Mouse (Mus musculus) MEL (cell line): ENCODE measurements at regions not wholly inside any gene's neighbourhood (a gene's known extent, or its start where the extent isn't known, plus 50 kb on each side); places are given as distances from the start of the nearest gene placed in this dataset.
A peak's percentile ranks its signal among the peaks of the same experiment; 100 is the strongest.

Experiments
- DNase-seq: peaks from one replicate; pipeline ENCODE4 v3.0.0; 2011; ENCODE audit warnings: low read depth, low spot score
- H3K27ac ChIP-seq: 2 replicates; pipeline ENCODE4 v1.5.1; 2012; ENCODE audit warnings: low read depth, mild to moderate bottlenecking, control low read depth, low read length, moderate library complexity; ENCODE audit not compliant: control insufficient read depth
- H3K27me3 ChIP-seq, 2 experiments: fragments of 150-350 bp in 1 of 2; sonication (generic) in 1 of 2; 2 replicates each; pipeline ENCODE4 v1.6.1; 2012; ENCODE audit warnings: low read length in 2 of 2, mild to moderate bottlenecking in 2 of 2, improper control_type of control experiment in 1 of 2, moderate library complexity in 1 of 2; ENCODE audit not compliant: insufficient read depth in 2 of 2, control insufficient read depth in 1 of 2
- H3K36me3 ChIP-seq, 2 experiments: 2 replicates each; pipeline ENCODE4 v1.6.1; 2012 to 2014; ENCODE audit warnings: low read length in 2 of 2, improper control_type of control experiment in 1 of 2, inconsistent platforms in 1 of 2, mild to moderate bottlenecking in 1 of 2; ENCODE audit not compliant: insufficient read depth in 2 of 2, control insufficient read depth in 1 of 2
- H3K4me1 ChIP-seq, 2 experiments: fragments of 150-350 bp in 1 of 2; sonication (generic) in 1 of 2; 2 replicates each; pipeline ENCODE4 v1.6.1; 2012; ENCODE audit warnings: low read length in 2 of 2, improper control_type of control experiment in 1 of 2, mild to moderate bottlenecking in 1 of 2; ENCODE audit not compliant: insufficient read depth in 2 of 2, control insufficient read depth in 1 of 2
- H3K4me3 ChIP-seq, 2 experiments: fragments of 150-350 bp in 1 of 2; sonication (generic) in 1 of 2; 2 replicates each; pipeline ENCODE4 v1.5.1; 2012; ENCODE audit warnings: low read depth in 2 of 2, low read length in 2 of 2, mild to moderate bottlenecking in 2 of 2, moderate library complexity in 2 of 2, control low read depth in 1 of 2, improper control_type of control experiment in 1 of 2; ENCODE audit not compliant: control insufficient read depth in 1 of 2, insufficient read depth in 1 of 2
- H3K79me2 ChIP-seq: 2 replicates; pipeline ENCODE4 v1.6.1; 2012; ENCODE audit warnings: mild to moderate bottlenecking, low read length, moderate library complexity; ENCODE audit not compliant: control insufficient read depth, poor library complexity, insufficient read depth
- H3K9ac ChIP-seq: 2 replicates; pipeline ENCODE4 v1.6.1; 2012; ENCODE audit warnings: low read depth, mild to moderate bottlenecking, control low read depth, low read length, moderate library complexity; ENCODE audit not compliant: control insufficient read depth, poor library complexity, severe bottlenecking
- H3K9me3 ChIP-seq: fragments of 150-350 bp; sonication (generic); replicated peaks from 2 replicates; pipeline ENCODE4 v1.6.1; 2012; ENCODE audit warnings: mild to moderate bottlenecking, low read length, improper control_type of control experiment, moderate library complexity; ENCODE audit not compliant: insufficient read depth
- CHD1 ChIP-seq: IDR thresholded peaks from 2 replicates; pipeline ENCODE4 v1.6.1; 2012; ENCODE audit warnings: low read depth, mild to moderate bottlenecking, inconsistent platforms, low read length, improper control_type of control experiment
- CHD2 ChIP-seq: IDR thresholded peaks from 2 replicates; pipeline ENCODE4 v1.6.1; 2011; ENCODE audit warnings: low read length, improper control_type of control experiment
- CTCF ChIP-seq, 3 experiments: IDR thresholded peaks in 2 of 3; conservative IDR thresholded peaks in 1 of 3; 2 replicates each; pipeline ENCODE4 v1.5.1; 2011 to 2012; ENCODE audit warnings: low read length in 3 of 3, low read depth in 2 of 3, mild to moderate bottlenecking in 2 of 3, improper control_type of control experiment in 1 of 3, inconsistent platforms in 1 of 3, mixed read lengths in 1 of 3, moderate library complexity in 1 of 3; ENCODE audit not compliant: control insufficient read depth in 1 of 3, insufficient read depth in 1 of 3, poor library complexity in 1 of 3, severe bottlenecking in 1 of 3
- E2F4 ChIP-seq: IDR thresholded peaks from 2 replicates; pipeline ENCODE4 v1.6.1; 2011; ENCODE audit warnings: low read depth, low read length, improper control_type of control experiment, borderline replicate concordance
- ELF1 ChIP-seq: IDR thresholded peaks from 2 replicates; pipeline ENCODE4 v1.6.1; 2014; ENCODE audit warnings: low read depth, mild to moderate bottlenecking, inconsistent platforms, low read length, improper control_type of control experiment, moderate library complexity
- EP300 ChIP-seq, 2 experiments: IDR thresholded peaks; 2 replicates each; pipeline ENCODE4 v1.6.1; 2011; ENCODE audit warnings: improper control_type of control experiment in 2 of 2, low read length in 2 of 2, low read depth in 1 of 2, mild to moderate bottlenecking in 1 of 2
- ETS1 ChIP-seq: IDR thresholded peaks from 2 replicates; pipeline ENCODE4 v1.6.1; 2012; ENCODE audit warnings: low read depth, mild to moderate bottlenecking, inconsistent platforms, low read length, improper control_type of control experiment, moderate library complexity
- GATA1 ChIP-seq: IDR thresholded peaks from 2 replicates; pipeline ENCODE4 v1.6.1; 2011; ENCODE audit warnings: low read depth, low read length, improper control_type of control experiment
- HCFC1 ChIP-seq: IDR thresholded peaks from 2 replicates; pipeline ENCODE4 v1.6.1; 2012; ENCODE audit warnings: low read depth, mild to moderate bottlenecking, inconsistent platforms, low read length, improper control_type of control experiment, moderate library complexity
- JUND ChIP-seq: IDR thresholded peaks from 2 replicates; pipeline ENCODE4 v1.6.1; 2011; ENCODE audit warnings: low read depth, mild to moderate bottlenecking, improper control_type of control experiment, low read length
- MAFK ChIP-seq: IDR thresholded peaks from 2 replicates; pipeline ENCODE4 v1.6.1; 2011; ENCODE audit warnings: low read depth, mild to moderate bottlenecking, low read length, improper control_type of control experiment, borderline replicate concordance
- MAZ ChIP-seq: IDR thresholded peaks from 2 replicates; pipeline ENCODE4 v1.6.1; 2012; ENCODE audit warnings: low read depth, mild to moderate bottlenecking, inconsistent platforms, low read length, improper control_type of control experiment
- MXI1 ChIP-seq: IDR thresholded peaks from 2 replicates; pipeline ENCODE4 v1.6.1; 2011; ENCODE audit warnings: mild to moderate bottlenecking, low read depth, low read length, improper control_type of control experiment
- MYB ChIP-seq: IDR thresholded peaks from 2 replicates; pipeline ENCODE4 v1.6.1; 2011; ENCODE audit warnings: mild to moderate bottlenecking, low read depth, low read length, improper control_type of control experiment
- MYC ChIP-seq: IDR thresholded peaks from 2 replicates; pipeline ENCODE4 v1.6.1; 2011; ENCODE audit warnings: low read depth, mild to moderate bottlenecking, low read length, improper control_type of control experiment, moderate library complexity
- NELFE ChIP-seq: IDR thresholded peaks from 2 replicates; pipeline ENCODE4 v1.6.1; 2011; ENCODE audit warnings: low read depth, low read length, improper control_type of control experiment
- NRF1 ChIP-seq: IDR thresholded peaks from 2 replicates; pipeline ENCODE4 v1.6.1; 2014; ENCODE audit warnings: low read depth, mild to moderate bottlenecking, inconsistent platforms, low read length, improper control_type of control experiment, moderate library complexity; ENCODE audit not compliant: poor library complexity, insufficient read depth, severe bottlenecking
- POLR2A ChIP-seq, 2 experiments: IDR thresholded peaks; 2 replicates each; pipeline ENCODE4 v1.6.1; 2011 to 2012; ENCODE audit warnings: low read length in 2 of 2, mild to moderate bottlenecking in 2 of 2, control low read depth in 1 of 2, improper control_type of control experiment in 1 of 2, low read depth in 1 of 2, moderate library complexity in 1 of 2; ENCODE audit not compliant: control insufficient read depth in 1 of 2, insufficient read depth in 1 of 2, poor library complexity in 1 of 2
- RAD21 ChIP-seq: IDR thresholded peaks from 2 replicates; pipeline ENCODE4 v1.6.1; 2011; ENCODE audit warnings: mild to moderate bottlenecking, low read depth, low read length, improper control_type of control experiment
- RCOR1 ChIP-seq: IDR thresholded peaks from 2 replicates; pipeline ENCODE4 v1.6.1; 2012; ENCODE audit warnings: low read depth, mild to moderate bottlenecking, inconsistent platforms, low read length, improper control_type of control experiment
- SIN3A ChIP-seq: IDR thresholded peaks from 2 replicates; pipeline ENCODE4 v1.6.1; 2012; ENCODE audit warnings: low read length, improper control_type of control experiment, inconsistent platforms
- SMC3 ChIP-seq: IDR thresholded peaks from 2 replicates; pipeline ENCODE4 v1.6.1; 2011; ENCODE audit warnings: low read depth, low read length, improper control_type of control experiment
- TBP ChIP-seq: IDR thresholded peaks from 2 replicates; pipeline ENCODE4 v1.8.0; 2011; ENCODE audit warnings: low read depth, low read length, improper control_type of control experiment
- TCF12 ChIP-seq: IDR thresholded peaks from 2 replicates; pipeline ENCODE4 v1.6.1; 2014; ENCODE audit warnings: low read depth, mild to moderate bottlenecking, inconsistent platforms, low read length, improper control_type of control experiment, moderate library complexity
- USF1 ChIP-seq: IDR thresholded peaks from 2 replicates; pipeline ENCODE4 v1.6.1; 2014; ENCODE audit warnings: low read depth, mild to moderate bottlenecking, inconsistent platforms, low read length, improper control_type of control experiment, moderate library complexity
- USF2 ChIP-seq, 2 experiments: IDR thresholded peaks; 2 replicates each; pipeline ENCODE4 v1.6.1; 2011 to 2012; ENCODE audit warnings: improper control_type of control experiment in 2 of 2, low read length in 2 of 2, borderline replicate concordance in 1 of 2, inconsistent platforms in 1 of 2, low read depth in 1 of 2, mild to moderate bottlenecking in 1 of 2; ENCODE audit not compliant: insufficient read depth in 1 of 2
- ZKSCAN1 ChIP-seq: IDR thresholded peaks from 2 replicates; pipeline ENCODE4 v1.6.1; 2012; ENCODE audit warnings: low read depth, mild to moderate bottlenecking, inconsistent platforms, low read length, improper control_type of control experiment, moderate library complexity
- ZMIZ1 ChIP-seq: IDR thresholded peaks from 2 replicates; pipeline ENCODE4 v1.6.1; 2012; ENCODE audit warnings: low read depth, mild to moderate bottlenecking, inconsistent platforms, low read length, improper control_type of control experiment, moderate library complexity

GRCm38 (mm10) chr19:6662346-6662939 lies 119.6 kb upstream of the Slc22a12 start:
- Histone ChIP-seq H3K27me3 (no peaks in the 10 kb centered on the region), H3K9me3 (no peaks in the 10 kb centered on the region), H3K4me1 (peaks cover 23 to 58% of the 10 kb centered on the region in 2 experiments), H3K27ac (peak overlapping the region; percentile 93; the same call in 1 of the 2 replicates), H3K9ac (no peak overlapping the region), H3K79me2 (no peaks in the 10 kb centered on the region), H3K4me3 (no peak overlapping the region), H3K36me3 (peaks cover 0 to 45% of the 10 kb centered on the region in 2 experiments; a peak in 2 of 4 replicates)
- DNase-seq, result no peak
- TF ChIP-seq CTCF (IDR thresholded peaks at IDR 0.05 in 2 of 3, conservative IDR thresholded peaks at IDR 0.05 in 1 of 3; ENCODE audit: control insufficient read depth in 1 of 3, insufficient read depth in 1 of 3, low read depth in 2 of 3, low read length in 3 of 3, poor library complexity in 1 of 3, severe bottlenecking in 1 of 3), result no peak
- no peak for TF ChIP-seq TBP
- TF ChIP-seq ZKSCAN1, result no peak
- TF ChIP-seq MYC, result no peak
- TF ChIP-seq USF2 (IDR thresholded peaks at IDR 0.05; ENCODE audit: borderline replicate concordance in 1 of 2, insufficient read depth in 1 of 2, low read depth in 1 of 2, low read length in 2 of 2), result no peak
- no peak for TF ChIP-seq RAD21
- no peak for TF ChIP-seq MAZ
- no peak for TF ChIP-seq POLR2A (IDR thresholded peaks at IDR 0.05; ENCODE audit: control insufficient read depth in 1 of 2, insufficient read depth in 1 of 2, low read depth in 1 of 2, low read length in 2 of 2, poor library complexity in 1 of 2)

DNA sequence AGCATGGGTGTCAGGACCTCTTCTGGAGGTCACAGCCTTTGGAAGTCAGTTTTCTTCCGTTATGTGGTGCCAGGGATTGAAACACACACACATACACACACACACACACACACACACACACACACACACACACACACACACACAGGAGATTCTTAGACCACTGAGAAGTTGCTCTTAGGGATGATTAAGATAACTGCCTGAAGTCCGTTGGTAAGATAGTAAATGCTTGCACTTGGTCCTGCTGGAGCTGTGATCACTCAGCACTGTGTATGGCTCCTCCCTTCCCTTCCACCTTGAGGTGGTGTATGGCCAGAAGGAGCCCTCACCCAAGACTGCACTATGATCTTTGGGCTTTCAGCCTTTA lies 118.7 kb upstream of the Slc22a12 start:
- 0 out of 2 replicates have a peak overlapping the region, but pooled peaks have one; percentile 6 for H3K9ac ChIP-seq
- DNase-seq, result peak; percentile 74
- TF ChIP-seq NRF1, result no peak
- no peak for TF ChIP-seq CHD1
- TF ChIP-seq TBP, result 0 out of 2 replicates have a peak, but pooled peaks have one; percentile 24
- peak; percentile 88 for TF ChIP-seq MYB
- 0 out of 2 replicates have a peak, but pooled peaks have one; percentile 29 for TF ChIP-seq MYC
- TF ChIP-seq MXI1, result 0 out of 2 replicates have a peak, but pooled peaks have one; percentile 28
- peak; percentile 50; the same call in 1 of the 2 replicates for TF ChIP-seq ETS1
- no peak; the same call in 1 of the 2 replicates for TF ChIP-seq RCOR1
- 0 out of 2 replicates have a peak, but pooled peaks have one; percentile 8 for TF ChIP-seq ELF1
- no peak for TF ChIP-seq RAD21
- TF ChIP-seq HCFC1, result 0 out of 2 replicates have a peak, but pooled peaks have one; percentile 36
- TF ChIP-seq ZMIZ1, result no peak
- TF ChIP-seq GATA1, result peak; percentile 67
- TF ChIP-seq E2F4, result no peak
- TF ChIP-seq CHD2, result no peak
- TF ChIP-seq SIN3A, result peak; percentile 74
- TF ChIP-seq NELFE, result peak; percentile 24; the same call in 1 of the 2 replicates
- peak; percentile 57 for TF ChIP-seq TCF12
- TF ChIP-seq USF1, result no peak
- peak; percentile 72 to 89 for TF ChIP-seq EP300 (IDR thresholded peaks at IDR 0.05; ENCODE audit: low read depth in 1 of 2, low read length in 2 of 2)
- TF ChIP-seq SMC3, result no peak; the same call in 1 of the 2 replicates
- TF ChIP-seq POLR2A (IDR thresholded peaks at IDR 0.05; ENCODE audit: control insufficient read depth in 1 of 2, insufficient read depth in 1 of 2, low read depth in 1 of 2, low read length in 2 of 2, poor library complexity in 1 of 2), result no peak
- no peak for TF ChIP-seq JUND
- no peak for TF ChIP-seq MAFK
- TF ChIP-seq, all 39 proteins: peak for 12
- Histone ChIP-seq H3K79me2 (no peaks in the 10 kb centered on the region), H3K4me3 (no peak overlapping the region), H3K27ac (peak overlapping the region; percentile 93), H3K9me3 (no peaks in the 10 kb centered on the region), H3K27me3 (no peaks in the 10 kb centered on the region), H3K4me1 (peaks cover 23 to 58% of the 10 kb centered on the region in 2 experiments), H3K36me3 (peaks cover 0 to 45% of the 10 kb centered on the region in 2 experiments; a peak in 2 of 4 replicates)
